Comparison of ENCODE assay signal across 15 mouse cellular contexts in the genomic region with DNA sequence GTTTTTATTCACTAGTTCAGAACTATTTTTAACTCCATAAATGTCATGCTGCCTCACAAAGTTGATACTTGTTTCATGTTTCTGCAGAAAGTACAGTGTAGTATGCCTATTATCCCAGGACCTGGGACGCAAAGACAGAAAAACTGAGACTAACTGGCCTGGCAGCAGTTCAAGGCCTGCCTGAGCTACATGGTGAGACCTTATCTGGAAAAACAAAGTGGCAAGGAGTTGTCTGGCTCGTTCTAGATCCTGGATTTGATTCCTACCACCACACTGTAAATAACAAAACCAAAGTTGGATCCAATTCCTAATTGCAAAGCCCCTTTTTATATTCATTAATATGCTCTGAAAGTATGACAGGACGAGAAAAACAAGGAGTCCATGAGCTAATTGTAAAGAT. TPM values are rescaled to one million over a fixed set of nuclear protein-coding genes. Genes with fewer than 3 reads are reported as not detected.
DNase-seq lines count a peak whose midpoint lies in the region; ATAC-seq lines count a peak whose summit lies in the region.
"Had no signal": no experiment of that assay in that cellular context is flagged by ENCODE, and none has a peak within 500 bp of the region (broad histone marks: within the 10 kb centered on the region; RNA-seq: fewer than 3 reads in every experiment).

No protein-coding gene starts in this region.

- H3K27ac ChIP-seq in kidney, embryonic 15.5 days, result no peak overlapping the region
- no peak overlapping the region for H3K27ac ChIP-seq in forebrain, embryonic 15.5 days (replicated peaks)
- H3K27ac ChIP-seq: hindbrain, embryonic 13.5 days; liver, embryonic 13.5 days; stomach, postnatal 0 days had no signal

- ATAC-seq in kidney, embryonic 15.5 days (replicated peaks; ENCODE audit: low FRiP score), result no peak
- no peak for ATAC-seq in forebrain, embryonic 15.5 days (replicated peaks)
- ATAC-seq: midbrain, embryonic 16.5 days had no signal

- no peak overlapping the region for H3K9ac ChIP-seq in kidney, embryonic 15.5 days
- H3K9ac ChIP-seq in forebrain, embryonic 15.5 days (replicated peaks), result no peak overlapping the region
- H3K9ac ChIP-seq: hindbrain, embryonic 13.5 days; liver, embryonic 13.5 days had no signal

- H3K36me3 ChIP-seq in kidney, embryonic 15.5 days, result 0 out of 2 replicates have a peak, but pooled peaks cover 4% of the 10 kb centered on the region
- no peaks in the 10 kb centered on the region for H3K36me3 ChIP-seq in forebrain, embryonic 15.5 days
- H3K36me3 ChIP-seq: hindbrain, embryonic 13.5 days had no signal

- 73% methylated on average over 3 of the region's 3 CpGs for WGBS in kidney, embryonic 15.5 days
- 58% methylated on average over 3 of the region's 3 CpGs for WGBS in forebrain, embryonic 15.5 days

- no peak overlapping the region for H3K4me2 ChIP-seq in kidney, embryonic 15.5 days
- no peak overlapping the region for H3K4me2 ChIP-seq in forebrain, embryonic 15.5 days (replicated peaks)
- H3K4me2 ChIP-seq: hindbrain, embryonic 13.5 days; liver, embryonic 13.5 days had no signal

- no peaks in the 10 kb centered on the region for H3K27me3 ChIP-seq in kidney, embryonic 15.5 days
- no peaks in the 10 kb centered on the region for H3K27me3 ChIP-seq in forebrain, embryonic 15.5 days
- H3K27me3 ChIP-seq: hindbrain, embryonic 13.5 days; liver, embryonic 13.5 days had no signal

- no peak overlapping the region for H3K4me3 ChIP-seq in kidney, embryonic 15.5 days (replicated peaks)
- no peak overlapping the region for H3K4me3 ChIP-seq in forebrain, embryonic 15.5 days
- H3K4me3 ChIP-seq: erythroblast, embryonic 14.5 days; hindbrain, embryonic 13.5 days; liver, embryonic 13.5 days had no signal

- 0 out of 2 replicates have a peak, but pooled peaks cover 3% of the 10 kb centered on the region for H3K4me1 ChIP-seq in kidney, embryonic 15.5 days
- H3K4me1 ChIP-seq in forebrain, embryonic 15.5 days, result no peaks in the 10 kb centered on the region
- H3K4me1 ChIP-seq: hindbrain, embryonic 13.5 days had no signal

- H3K9me3 ChIP-seq in kidney, embryonic 15.5 days (replicated peaks), result no peaks in the 10 kb centered on the region
- no peaks in the 10 kb centered on the region for H3K9me3 ChIP-seq in forebrain, embryonic 15.5 days
- H3K9me3 ChIP-seq: hindbrain, embryonic 13.5 days; liver, embryonic 13.5 days had no signal

- DNase-seq in cerebellum, adult 9-10 months, result peak; percentile 10
- DNase-seq in cerebellum, adult 11-12 months, result no peak
- peak; percentile 10 to 34 for DNase-seq in kidney, postnatal 25 days
- peak; percentile 64 for DNase-seq in adrenal gland, postnatal 14 days
- peak; percentile 10 for DNase-seq in skeletal muscle tissue, adult 2 months (ENCODE audit: low read depth, low spot score)
- no peak for DNase-seq in natural killer cell, adult 2 months (ENCODE audit: low spot score in 2 of 2)
- DNase-seq: embryo, embryonic 11 days; kidney, adult 8-10 months; liver, embryonic 13.5 days had no signal

RNA-seq across cellular contexts. Expression of gene Pkn2, which starts 25.0 kb away (rescaled TPM):
- 46.1 and 51.8 TPM in 2 replicates for polyA plus RNA-seq in kidney, embryonic 15.5 days (2015; fragmentation: Nextera tagmentation; extraction: Ambion mirVana)
- 70.3 and 71.9 TPM in 2 replicates for total RNA-seq in adrenal gland, postnatal 14 days (2021)
- 33.3 and 34.2 TPM in 2 replicates for polyA plus RNA-seq in forebrain, embryonic 15.5 days (2015; fragmentation: Nextera tagmentation; extraction: Ambion mirVana)

Comparison
In these comparisons a context has a peak if more than half of its experiments do, and no peak if none do; other contexts are left out.
1. DNase-seq: peak in cerebellum, adult 9-10 months (single experiment), kidney, postnatal 25 days (2 of 2), adrenal gland, postnatal 14 days (single experiment) and skeletal muscle tissue, adult 2 months (single experiment); none in cerebellum, adult 11-12 months (single experiment) and natural killer cell, adult 2 months (0 of 2).